Mouse (Mus musculus) myocyte (in vitro differentiated cells): Measurements from ENCODE around the gene Efs. TPM values are rescaled to one million over a fixed set of nuclear protein-coding genes. Genes with fewer than 3 reads are reported as not detected.
A peak's percentile ranks its signal among the peaks of the same experiment; 100 is the strongest.

ENCODE experiments used
- H3K27me3 ChIP-seq: one replicate; pipeline ENCODE4 v1.6.1; 2011; ENCODE audit not compliant: control insufficient read depth, insufficient read depth, insufficient read length
- H3K36me3 ChIP-seq: one replicate; pipeline ENCODE4 v1.6.1; 2011; ENCODE audit not compliant: control insufficient read depth, insufficient read depth
- H3K4me2 ChIP-seq: one replicate; pipeline ENCODE4 v1.6.1; 2011; ENCODE audit warnings: low read depth, control low read depth
- H3K4me3 ChIP-seq: one replicate; pipeline ENCODE4 v1.5.1; 2011; ENCODE audit warnings: mild to moderate bottlenecking, control low read depth, moderate library complexity
- H3K79me2 ChIP-seq: one replicate; pipeline ENCODE4 v1.6.1; 2011; ENCODE audit not compliant: control insufficient read depth, insufficient read depth
- H3ac ChIP-seq: one replicate; pipeline ENCODE4 v1.6.1; 2011; ENCODE audit not compliant: control insufficient read depth, insufficient read length
- CEBPB ChIP-seq: IDR thresholded peaks from 2 replicates; pipeline ENCODE4 v1.6.1; 2011; ENCODE audit warnings: mild to moderate bottlenecking, moderate library complexity; ENCODE audit not compliant: poor library complexity, insufficient read depth, severe bottlenecking
- E2F4 ChIP-seq: IDR thresholded peaks from one replicate; pipeline ENCODE4 v1.6.1; 2011; ENCODE audit warnings: mild to moderate bottlenecking, control low read depth, moderate library complexity; ENCODE audit not compliant: insufficient read depth
- MAX ChIP-seq: IDR thresholded peaks from one replicate; pipeline ENCODE4 v1.6.1; 2011; ENCODE audit warnings: low read depth, mild to moderate bottlenecking, control low read depth
- MYOD1 ChIP-seq, 3 experiments: IDR thresholded peaks; one replicate each; pipeline ENCODE4 v1.6.1; 2011; ENCODE audit warnings: control low read depth in 2 of 3, low read depth in 2 of 3, mild to moderate bottlenecking in 2 of 3, moderate library complexity in 1 of 3; ENCODE audit not compliant: insufficient read length in 2 of 3, control insufficient read depth in 1 of 3
- MYOG ChIP-seq, 3 experiments: IDR thresholded peaks; one replicate each; pipeline ENCODE4 v1.6.1; 2011; ENCODE audit warnings: control low read depth in 2 of 3, low read depth in 2 of 3, mild to moderate bottlenecking in 2 of 3; ENCODE audit not compliant: insufficient read length in 2 of 3, control insufficient read depth in 1 of 3, insufficient read depth in 1 of 3
- POLR2A ChIP-seq: IDR thresholded peaks from one replicate; pipeline ENCODE4 v1.6.1; 2011; ENCODE audit warnings: low read depth, mild to moderate bottlenecking, control low read depth, moderate library complexity; ENCODE audit not compliant: insufficient read length
- POLR2AphosphoS2 ChIP-seq: IDR thresholded peaks from one replicate; pipeline ENCODE4 v1.6.1; 2011; ENCODE audit warnings: low read depth, control low read depth; ENCODE audit not compliant: insufficient read length
- REST ChIP-seq: IDR thresholded peaks from one replicate; pipeline ENCODE4 v1.6.1; 2011; ENCODE audit warnings: mild to moderate bottlenecking, control low read depth, moderate library complexity; ENCODE audit not compliant: insufficient read depth, insufficient read length
- SRF ChIP-seq: IDR thresholded peaks from one replicate; pipeline ENCODE4 v1.6.1; 2011; ENCODE audit warnings: low read depth; ENCODE audit not compliant: control insufficient read depth, insufficient read length
- TCF12 ChIP-seq: IDR thresholded peaks from one replicate; pipeline ENCODE4 v1.6.1; 2011; ENCODE audit warnings: mild to moderate bottlenecking, control low read depth; ENCODE audit not compliant: poor library complexity, insufficient read depth, severe bottlenecking
- TCF3 ChIP-seq: IDR thresholded peaks from one replicate; pipeline ENCODE4 v1.6.1; 2011; ENCODE audit warnings: low read depth, control low read depth; ENCODE audit not compliant: insufficient read length
- USF1 ChIP-seq: IDR thresholded peaks from one replicate; pipeline ENCODE4 v1.6.1; 2011; ENCODE audit warnings: low read depth, mild to moderate bottlenecking, control low read depth, moderate library complexity
- polyA plus RNA-seq: library from polyadenylated mRNA; unstranded; fragments of >200 nt; fragmentation: generic; extraction: Trizol; gene quantifications from one replicate; pipeline ENCODE4 v1.2.1, GENCODE M21; 2012; ENCODE audit warnings: missing spikeins

Gene Efs
- polyA plus RNA-seq, 1 experiment = 0.95 TPM

GRCm38 (mm10) chr14:54875844-54876538, 49.9 kb downstream of the Efs start:
- no peak for TF ChIP-seq TCF3
- no peak for TF ChIP-seq REST
- no peak for TF ChIP-seq MYOG (IDR thresholded peaks at IDR 0.05; ENCODE audit: control insufficient read depth in 1 of 3, insufficient read depth in 1 of 3, insufficient read length in 2 of 3, low read depth in 2 of 3)
- TF ChIP-seq TCF12 = no peak
- TF ChIP-seq MYOD1 (IDR thresholded peaks at IDR 0.05; ENCODE audit: control insufficient read depth in 1 of 3, insufficient read length in 2 of 3, low read depth in 2 of 3) = no peak
- TF ChIP-seq CEBPB = no peak
- TF ChIP-seq USF1 = no peak
- TF ChIP-seq POLR2AphosphoS2 = no peak
- TF ChIP-seq MAX = no peak
- TF ChIP-seq E2F4 = no peak
- TF ChIP-seq SRF = no peak
- no peak for TF ChIP-seq POLR2A
- no peaks in the 10 kb centered on the region for H3K79me2 ChIP-seq
- H3K36me3 ChIP-seq = no peaks in the 10 kb centered on the region
- H3K4me3 ChIP-seq = peak overlapping the region; percentile 29
- peak overlapping the region; percentile 97 for H3K4me2 ChIP-seq
- peak overlapping the region; percentile 68 for H3ac ChIP-seq
- no peaks in the 10 kb centered on the region for H3K27me3 ChIP-seq

GRCm38 (mm10) chr14:54874165-54874564, 51.8 kb downstream of the Efs start:
- H3K79me2 ChIP-seq = no peaks in the 10 kb centered on the region
- H3K4me3 ChIP-seq = no peak overlapping the region
- no peaks in the 10 kb centered on the region for H3K36me3 ChIP-seq
- no peaks in the 10 kb centered on the region for H3K27me3 ChIP-seq
- TF ChIP-seq E2F4 = no peak
- TF ChIP-seq MYOD1 (IDR thresholded peaks at IDR 0.05; ENCODE audit: control insufficient read depth in 1 of 3, insufficient read length in 2 of 3, low read depth in 2 of 3) = no peak
- no peak for TF ChIP-seq MAX
- TF ChIP-seq USF1 = no peak
- no peak for TF ChIP-seq POLR2A
- TF ChIP-seq POLR2AphosphoS2 = no peak
- no peak for TF ChIP-seq REST
- TF ChIP-seq TCF3 = no peak
- TF ChIP-seq CEBPB = no peak
- TF ChIP-seq TCF12 = no peak
- TF ChIP-seq SRF = no peak
- no peak for TF ChIP-seq MYOG (IDR thresholded peaks at IDR 0.05; ENCODE audit: control insufficient read depth in 1 of 3, insufficient read depth in 1 of 3, insufficient read length in 2 of 3, low read depth in 2 of 3)
- H3ac ChIP-seq = no peak overlapping the region
- H3K4me2 ChIP-seq = no peak overlapping the region

GRCm38 (mm10) chr14:54870861-54871260, 55.1 kb downstream of the Efs start, which contains the start of gene Homez:
Homez (minus strand) TSS chr14:54870961.
- Histone ChIP-seq H3ac (no peak within 1 kb of the TSS), H3K4me2 (no peak within 1 kb of the TSS), H3K36me3 (no peaks in the 10 kb centered on the region), H3K4me3 (no peak within 1 kb of the TSS), H3K27me3 (no peaks in the 10 kb centered on the region), H3K79me2 (no peaks in the 10 kb centered on the region)
- TF ChIP-seq MYOG (IDR thresholded peaks at IDR 0.05; ENCODE audit: control insufficient read depth in 1 of 3, insufficient read depth in 1 of 3, insufficient read length in 2 of 3, low read depth in 2 of 3) (no peak), POLR2AphosphoS2 (no peak), REST (no peak), TCF3 (no peak), TCF12 (no peak)

GRCm38 (mm10) chr14:54868026-54868425, 57.9 kb downstream of the Efs start:
- TF ChIP-seq CEBPB (no peak), USF1 (no peak), POLR2AphosphoS2 (no peak), TCF12 (no peak), REST (no peak), MAX (no peak), SRF (no peak), MYOG (IDR thresholded peaks at IDR 0.05; ENCODE audit: control insufficient read depth in 1 of 3, insufficient read depth in 1 of 3, insufficient read length in 2 of 3, low read depth in 2 of 3) (no peak), POLR2A (no peak), E2F4 (no peak), TCF3 (no peak), MYOD1 (IDR thresholded peaks at IDR 0.05; ENCODE audit: control insufficient read depth in 1 of 3, insufficient read length in 2 of 3, low read depth in 2 of 3) (no peak)
- Histone ChIP-seq H3K4me3 (no peak overlapping the region), H3K4me2 (no peak overlapping the region), H3K27me3 (no peaks in the 10 kb centered on the region), H3K79me2 (no peaks in the 10 kb centered on the region), H3ac (no peak overlapping the region), H3K36me3 (no peaks in the 10 kb centered on the region)

GRCm38 (mm10) chr14:54866936-54867335, 59.0 kb downstream of the Efs start:
- Histone ChIP-seq H3K4me3 (no peak overlapping the region), H3K79me2 (no peaks in the 10 kb centered on the region), H3K36me3 (no peaks in the 10 kb centered on the region), H3ac (no peak overlapping the region), H3K4me2 (no peak overlapping the region), H3K27me3 (no peaks in the 10 kb centered on the region)
- no peak for TF ChIP-seq SRF
- no peak for TF ChIP-seq USF1
- no peak for TF ChIP-seq POLR2A
- TF ChIP-seq E2F4 = no peak
- TF ChIP-seq TCF3 = no peak
- no peak for TF ChIP-seq MYOD1 (IDR thresholded peaks at IDR 0.05; ENCODE audit: control insufficient read depth in 1 of 3, insufficient read length in 2 of 3, low read depth in 2 of 3)
- no peak for TF ChIP-seq POLR2AphosphoS2
- no peak for TF ChIP-seq MAX
- TF ChIP-seq CEBPB = no peak
- no peak for TF ChIP-seq TCF12
- no peak for TF ChIP-seq REST
- TF ChIP-seq MYOG (IDR thresholded peaks at IDR 0.05; ENCODE audit: control insufficient read depth in 1 of 3, insufficient read depth in 1 of 3, insufficient read length in 2 of 3, low read depth in 2 of 3) = no peak
